Mouse (Mus musculus) ES-E14 (cell line): Measurements from ENCODE around the gene Tpst1. TPM values are rescaled to one million over a fixed set of nuclear protein-coding genes. Genes with fewer than 3 reads are reported as not detected.
A peak's percentile ranks its signal among the peaks of the same experiment; 100 is the strongest.

ENCODE experiments used
- DNase-seq: peaks from one replicate; pipeline ENCODE4 v3.0.0-alpha.2; 2013; ENCODE audit warnings: low read depth, low spot score
- H3K27ac ChIP-seq: 2 replicates; pipeline ENCODE4 v1.5.1; 2012; ENCODE audit warnings: low read depth, mild to moderate bottlenecking, low read length, moderate library complexity, mixed read lengths; ENCODE audit not compliant: poor library complexity, insufficient read depth, severe bottlenecking
- H3K36me3 ChIP-seq: 2 replicates; pipeline ENCODE4 v1.6.1; 2012; ENCODE audit warnings: mild to moderate bottlenecking, low read length, moderate library complexity, mixed read lengths; ENCODE audit not compliant: control insufficient read depth, poor library complexity, insufficient read depth, severe bottlenecking
- H3K4me1 ChIP-seq, 2 experiments: fragments of 150-350 bp in 1 of 2; sonication (generic) in 1 of 2; 2 replicates each; pipeline ENCODE4 v1.6.1; 2012; ENCODE audit warnings: low read length in 2 of 2, mild to moderate bottlenecking in 1 of 2, mixed read lengths in 1 of 2; ENCODE audit not compliant: control insufficient read depth in 2 of 2, insufficient read depth in 2 of 2, poor library complexity in 1 of 2
- H3K4me3 ChIP-seq, 2 experiments: fragments of 150-350 bp in 1 of 2; sonication (generic) in 1 of 2; 2 replicates each; pipeline ENCODE4 v1.5.1; 2012; ENCODE audit warnings: low read length in 2 of 2, low read depth in 1 of 2, mild to moderate bottlenecking in 1 of 2, mixed read lengths in 1 of 2; ENCODE audit not compliant: insufficient read depth in 1 of 2, poor library complexity in 1 of 2, severe bottlenecking in 1 of 2
- H3K9ac ChIP-seq: 2 replicates; pipeline ENCODE4 v1.6.1; 2012; ENCODE audit warnings: low read depth, mild to moderate bottlenecking, low read length, mixed read lengths; ENCODE audit not compliant: poor library complexity, insufficient read depth, severe bottlenecking
- H3K9me3 ChIP-seq: fragments of 150-350 bp; sonication (generic); 2 replicates; pipeline ENCODE4 v1.6.1; 2012; ENCODE audit warnings: low read depth, mild to moderate bottlenecking, low read length; ENCODE audit not compliant: control insufficient read depth, insufficient read depth
- CHD2 ChIP-seq: IDR thresholded peaks from 2 replicates; pipeline ENCODE4 v1.6.1; 2014; ENCODE audit warnings: mild to moderate bottlenecking, low read depth, low read length, inconsistent platforms
- HCFC1 ChIP-seq: IDR thresholded peaks from 2 replicates; pipeline ENCODE4 v1.6.1; 2012; ENCODE audit warnings: low read length, inconsistent platforms, borderline replicate concordance; ENCODE audit not compliant: insufficient read depth
- MAFK ChIP-seq: IDR thresholded peaks from 2 replicates; pipeline ENCODE4 v1.6.1; 2014; ENCODE audit warnings: mild to moderate bottlenecking, low read depth, low read length, inconsistent platforms; ENCODE audit not compliant: insufficient read depth
- ZC3H11A ChIP-seq: IDR thresholded peaks from 2 replicates; pipeline ENCODE4 v1.6.1; 2012; ENCODE audit warnings: low read depth, mild to moderate bottlenecking, inconsistent platforms, low read length, borderline replicate concordance
- ZNF384 ChIP-seq: IDR thresholded peaks from 2 replicates; pipeline ENCODE4 v1.6.1; 2012; ENCODE audit warnings: low read depth, low read length, inconsistent platforms
- in situ Hi-C, 2 experiments: fragments of 600-800 bp; cut with MboI; formaldehyde crosslinking; loops; one replicate each; pipeline ENCODE4 v1.15.1; 2025; ENCODE audit warnings: low sequenced_read_pairs in 2 of 2, inconsistent platforms in 1 of 2; ENCODE audit not compliant: unreplicated experiment in 2 of 2
- total RNA-seq: library from RNA; depleted of rRNA; stranded (reverse); fragments of 300-350 nt; gene quantifications from 2 replicates; pipeline ENCODE4 v1.2.3, GENCODE M21; 2012

The Tpst1 gene
- total RNA-seq, 1 experiment: 51.4 TPM

GRCm38 (mm10) chr5:130144334-130145312 is 71.5 kb downstream of the Tpst1 start, which contains the start of gene Kctd7:
Gene Kctd7, plus strand, starts transcription at chr5:130144861.
- in situ Hi-C loops: no loop called here
- H3K27ac ChIP-seq: no peak within 1 kb of the TSS
- H3K36me3 ChIP-seq: no peaks in the 10 kb centered on the region
- DNase-seq: peak; percentile 94
- H3K9ac ChIP-seq: peak within 1 kb of the TSS; percentile 79
- H3K9me3 ChIP-seq: no peaks in the 10 kb centered on the region
- peak within 1 kb of the TSS; percentile 75 to 89 for H3K4me3 ChIP-seq
- H3K4me1 ChIP-seq: no peaks in the 10 kb centered on the region; a peak in 1 of 4 replicates
- TF ChIP-seq HCFC1: 0 out of 2 replicates have a peak, but pooled peaks have one; percentile 44
- TF ChIP-seq CHD2: peak; percentile 58; the same call in 1 of the 2 replicates
- TF ChIP-seq ZNF384: no peak

GRCm38 (mm10) chr5:130145961-130146360 is 72.8 kb downstream of the Tpst1 start:
- no peak for DNase-seq
- TF ChIP-seq ZC3H11A (no peak), HCFC1 (no peak), ZNF384 (no peak), MAFK (no peak)
- no peak overlapping the region for H3K27ac ChIP-seq
- in situ Hi-C loops: no loop called here
- H3K4me1 ChIP-seq: no peaks in the 10 kb centered on the region; a peak in 1 of 4 replicates
- no peak overlapping the region for H3K9ac ChIP-seq
- H3K36me3 ChIP-seq: no peaks in the 10 kb centered on the region
- no peaks in the 10 kb centered on the region for H3K9me3 ChIP-seq
- no peak overlapping the region for H3K4me3 ChIP-seq

- in situ Hi-C loops: no loop called here
- Histone ChIP-seq H3K9ac (no peak overlapping the region), H3K36me3 (no peaks in the 10 kb centered on the region), H3K9me3 (no peaks in the 10 kb centered on the region), H3K27ac (no peak overlapping the region), H3K4me3 (no peak overlapping the region), H3K4me1 (no peaks in the 10 kb centered on the region; a peak in 1 of 4 replicates)
- TF ChIP-seq ZC3H11A (no peak), ZNF384 (no peak), MAFK (no peak), CHD2 (no peak), HCFC1 (no peak)
- no peak for DNase-seq
Measured at GRCm38 (mm10) chr5:130149726-130150310, 76.7 kb downstream of the Tpst1 start.

GRCm38 (mm10) chr5:130154286-130154685 is 81.2 kb downstream of the Tpst1 start:
- Histone ChIP-seq H3K4me1 (no peaks in the 10 kb centered on the region; a peak in 1 of 4 replicates), H3K36me3 (no peaks in the 10 kb centered on the region), H3K4me3 (no peak overlapping the region), H3K27ac (no peak overlapping the region), H3K9me3 (no peaks in the 10 kb centered on the region), H3K9ac (no peak overlapping the region)
- in situ Hi-C loops: no loop called here
- no peak for DNase-seq
- TF ChIP-seq HCFC1 (no peak), ZNF384 (no peak), ZC3H11A (no peak), MAFK (no peak), CHD2 (no peak)

GRCm38 (mm10) chr5:130158545-130158944 is 85.4 kb downstream of the Tpst1 start:
- DNase-seq: no peak
- in situ Hi-C loops: no loop called here
- no peak overlapping the region for H3K27ac ChIP-seq
- H3K9me3 ChIP-seq: no peaks in the 10 kb centered on the region
- H3K4me1 ChIP-seq: no peaks in the 10 kb centered on the region
- H3K4me3 ChIP-seq: no peak overlapping the region
- no peaks in the 10 kb centered on the region for H3K36me3 ChIP-seq
- H3K9ac ChIP-seq: no peak overlapping the region
- TF ChIP-seq MAFK: no peak
- TF ChIP-seq HCFC1: no peak
- TF ChIP-seq ZNF384: no peak
- TF ChIP-seq ZC3H11A: no peak
- no peak for TF ChIP-seq CHD2
